Mouse (Mus musculus) myocyte (in vitro differentiated cells): Measurements from ENCODE around the gene 1700080E11Rik.

Experiments
- E2F4 ChIP-seq: IDR thresholded peaks from one replicate; pipeline ENCODE4 v1.6.1; 2011; ENCODE audit warnings: mild to moderate bottlenecking, control low read depth, moderate library complexity; ENCODE audit not compliant: insufficient read depth
- MAX ChIP-seq: IDR thresholded peaks from one replicate; pipeline ENCODE4 v1.6.1; 2011; ENCODE audit warnings: low read depth, mild to moderate bottlenecking, control low read depth
- POLR2A ChIP-seq: IDR thresholded peaks from one replicate; pipeline ENCODE4 v1.6.1; 2011; ENCODE audit warnings: low read depth, mild to moderate bottlenecking, control low read depth, moderate library complexity; ENCODE audit not compliant: insufficient read length

- TF ChIP-seq POLR2A, result no peak
- no peak for TF ChIP-seq MAX
- TF ChIP-seq E2F4, result no peak
Measured at GRCm38 (mm10) chr9:105100807-105101570, 43.9 kb downstream of the 1700080E11Rik start.
